Mouse (Mus musculus): ENCODE measurements around the gene Tnni2. TPM values are rescaled to one million over a fixed set of nuclear protein-coding genes. Genes with fewer than 3 reads are reported as not detected.

Tnni2 gene
- total RNA-seq, 1 experiment from 2014 or later: 1.8 TPM

- ATAC-seq (replicated peaks; ENCODE audit: low read depth, poor library complexity, severe bottlenecking): no peak
Observed at GRCm38 (mm10) chr7:142425641-142426213, 15.9 kb upstream of the Tnni2 start.

- peak; percentile 64 for ATAC-seq (replicated peaks; ENCODE audit: low read depth, poor library complexity, severe bottlenecking)
Observed at GRCm38 (mm10) chr7:142428213-142428612, 13.4 kb upstream of the Tnni2 start.

- ATAC-seq (replicated peaks; ENCODE audit: low read depth, poor library complexity, severe bottlenecking): peak; percentile 38; the same call in 1 of the 2 replicates
Observed at GRCm38 (mm10) chr7:142430160-142430678, 11.4 kb upstream of the Tnni2 start.

- no peak for ATAC-seq (replicated peaks; ENCODE audit: low read depth, poor library complexity, severe bottlenecking)
Observed at GRCm38 (mm10) chr7:142431106-142431505, 10.5 kb upstream of the Tnni2 start.

GRCm38 (mm10) chr7:142433623-142434022 lies 8.0 kb upstream of the Tnni2 start:
- no peak for ATAC-seq (replicated peaks; ENCODE audit: low read depth, poor library complexity, severe bottlenecking)

- ATAC-seq (replicated peaks; ENCODE audit: low read depth, poor library complexity, severe bottlenecking): no peak
Observed at GRCm38 (mm10) chr7:142434137-142434865, 7.3 kb upstream of the Tnni2 start, which contains the start of gene Syt8. TSS of gene Syt8 (plus strand) at chr7:142434850.

GRCm38 (mm10) chr7:142435524-142435923 lies 6.1 kb upstream of the Tnni2 start:
- ATAC-seq (replicated peaks; ENCODE audit: low read depth, poor library complexity, severe bottlenecking): peak; percentile 77

- ATAC-seq (replicated peaks; ENCODE audit: low read depth, poor library complexity, severe bottlenecking): no peak
Observed at GRCm38 (mm10) chr7:142437324-142437723, 4.3 kb upstream of the Tnni2 start.

- ATAC-seq (replicated peaks; ENCODE audit: low read depth, poor library complexity, severe bottlenecking): no peak
Observed at GRCm38 (mm10) chr7:142439966-142440365, 1.6 kb upstream of the Tnni2 start.

- peak; percentile 40; the same call in 1 of the 2 replicates for ATAC-seq (replicated peaks; ENCODE audit: low read depth, poor library complexity, severe bottlenecking)
Observed at GRCm38 (mm10) chr7:142440657-142441114, 922 bp upstream of the Tnni2 start.

GRCm38 (mm10) chr7:142442081-142442907 lies 686 bp downstream of the Tnni2 start:
- ATAC-seq (replicated peaks; ENCODE audit: low read depth, poor library complexity, severe bottlenecking): peak; percentile 78

GRCm38 (mm10) chr7:142442908-142443420 lies 1.4 kb downstream of the Tnni2 start:
- no peak for ATAC-seq (replicated peaks; ENCODE audit: low read depth, poor library complexity, severe bottlenecking)

GRCm38 (mm10) chr7:142443474-142443873 lies 1.9 kb downstream of the Tnni2 start:
- no peak for ATAC-seq (replicated peaks; ENCODE audit: low read depth, poor library complexity, severe bottlenecking)

- no peak for ATAC-seq (replicated peaks; ENCODE audit: low read depth, poor library complexity, severe bottlenecking)
Observed at GRCm38 (mm10) chr7:142444171-142444570, 2.6 kb downstream of the Tnni2 start.

GRCm38 (mm10) chr7:142445324-142445723 lies 3.7 kb downstream of the Tnni2 start:
- no peak for ATAC-seq (replicated peaks; ENCODE audit: low read depth, poor library complexity, severe bottlenecking)

- ATAC-seq (replicated peaks; ENCODE audit: low read depth, poor library complexity, severe bottlenecking): no peak
Observed at GRCm38 (mm10) chr7:142446264-142446663, 4.7 kb downstream of the Tnni2 start.

- ATAC-seq (replicated peaks; ENCODE audit: low read depth, poor library complexity, severe bottlenecking): peak; percentile 69
Observed at GRCm38 (mm10) chr7:142449038-142449617, 7.5 kb downstream of the Tnni2 start.

- no peak for ATAC-seq (replicated peaks; ENCODE audit: low read depth, poor library complexity, severe bottlenecking)
Observed at GRCm38 (mm10) chr7:142454706-142455105, 13.1 kb downstream of the Tnni2 start.

GRCm38 (mm10) chr7:142455251-142455650 lies 13.6 kb downstream of the Tnni2 start:
- no peak for ATAC-seq (replicated peaks; ENCODE audit: low read depth, poor library complexity, severe bottlenecking)

- ATAC-seq (replicated peaks; ENCODE audit: low read depth, poor library complexity, severe bottlenecking): no peak
Observed at GRCm38 (mm10) chr7:142456806-142457205, 15.2 kb downstream of the Tnni2 start.

All from common myeloid progenitor, adult 5-6 weeks (primary cell).